Mouse (Mus musculus): ENCODE results near the gene Gm9970.

Gene Gm9970

DNA sequence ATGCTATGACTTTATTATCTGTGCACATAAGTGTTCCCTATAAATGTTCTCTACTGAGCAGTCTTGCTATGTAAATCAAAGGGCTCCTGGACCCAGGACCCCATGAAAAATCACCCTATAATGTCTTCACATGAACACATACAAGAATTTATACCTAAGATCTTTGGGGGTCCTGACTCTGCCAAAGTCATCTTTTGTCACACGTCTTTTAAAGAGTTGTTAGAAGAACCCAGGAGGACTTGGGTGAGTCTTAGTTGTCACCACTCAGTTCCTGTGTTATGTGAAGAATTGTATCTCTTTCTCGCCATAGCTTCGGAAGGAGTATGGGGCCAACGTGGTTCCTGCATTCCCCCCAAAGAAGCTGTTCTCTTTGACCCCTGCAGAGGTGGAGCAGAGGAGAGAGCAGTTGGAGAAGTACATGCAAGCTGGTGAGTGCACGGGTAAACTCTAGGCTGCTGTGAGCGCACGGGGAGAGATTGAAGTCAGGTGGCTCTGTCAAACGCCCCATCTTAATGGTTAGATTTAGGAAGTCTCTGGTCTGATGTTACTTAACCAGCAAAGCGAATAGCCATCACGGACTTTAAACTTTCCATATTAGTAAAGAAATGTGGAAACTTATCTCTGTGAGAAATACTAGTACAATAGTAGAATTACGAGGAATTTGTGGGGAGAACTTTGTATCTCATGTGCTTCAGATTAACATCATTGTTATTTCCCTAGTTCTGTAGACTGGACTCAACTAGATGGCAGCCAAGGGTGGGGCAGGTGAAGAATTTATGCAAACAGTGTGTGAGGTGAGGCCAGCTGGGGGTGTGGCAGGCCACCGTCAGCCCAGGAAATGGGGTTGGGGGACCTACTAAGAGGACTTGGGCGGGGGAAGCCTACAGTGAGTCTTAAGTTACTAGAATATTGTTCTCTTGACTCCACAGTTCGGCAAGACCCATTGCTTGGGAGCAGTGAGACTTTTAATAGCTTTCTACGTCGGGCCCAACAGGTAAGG is 46.2 kb downstream of the Gm9970 start:
- DNase-seq, result peak in 1 of 2 experiments; percentile 16

GRCm38 (mm10) chr5:31193631-31194281 is 47.3 kb downstream of the Gm9970 start:
- no peak for DNase-seq

DNA sequence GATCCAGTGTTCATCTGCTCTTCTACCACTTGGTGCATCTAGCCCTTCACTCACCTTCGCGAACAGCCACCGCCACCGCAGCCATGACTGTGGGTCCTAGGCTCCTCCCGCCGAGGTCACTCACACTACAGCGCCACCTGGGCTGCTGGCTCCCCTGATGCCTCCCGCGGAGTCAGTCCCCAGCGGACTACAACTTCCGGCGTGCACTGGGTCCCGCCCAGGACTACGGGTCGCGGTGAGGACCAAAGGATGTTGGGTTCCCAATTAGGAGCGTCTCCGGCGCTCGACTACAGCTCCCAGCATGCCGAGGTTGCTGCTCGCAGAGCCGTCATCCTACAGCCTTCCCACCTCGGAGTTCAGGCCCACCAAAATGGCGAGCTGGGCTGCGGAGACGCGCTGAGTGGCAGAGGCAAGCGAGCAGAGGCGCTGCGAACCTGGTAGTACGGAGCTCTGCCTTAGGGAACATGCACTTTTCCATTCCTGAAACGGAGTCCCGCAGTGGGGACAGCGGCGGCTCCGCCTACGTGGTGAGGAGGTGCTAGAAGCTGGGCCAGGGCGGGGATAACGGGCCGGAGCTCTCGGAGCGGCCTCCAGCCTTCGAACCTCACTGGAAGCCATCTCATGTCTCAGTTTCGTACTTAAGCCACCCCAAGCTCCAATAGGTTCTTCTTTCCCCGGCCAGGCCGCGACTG is 47.9 kb downstream of the Gm9970 start, which contains the start of the genes Snx17 and Eif2b4:
Gene Snx17, plus strand, starts transcription at position 289 of the 692 bp plus-strand sequence.
Gene Eif2b4, minus strand, starts transcription at position 492 of the 692 bp plus-strand sequence.
- DNase-seq, result peak; percentile 100

DNA sequence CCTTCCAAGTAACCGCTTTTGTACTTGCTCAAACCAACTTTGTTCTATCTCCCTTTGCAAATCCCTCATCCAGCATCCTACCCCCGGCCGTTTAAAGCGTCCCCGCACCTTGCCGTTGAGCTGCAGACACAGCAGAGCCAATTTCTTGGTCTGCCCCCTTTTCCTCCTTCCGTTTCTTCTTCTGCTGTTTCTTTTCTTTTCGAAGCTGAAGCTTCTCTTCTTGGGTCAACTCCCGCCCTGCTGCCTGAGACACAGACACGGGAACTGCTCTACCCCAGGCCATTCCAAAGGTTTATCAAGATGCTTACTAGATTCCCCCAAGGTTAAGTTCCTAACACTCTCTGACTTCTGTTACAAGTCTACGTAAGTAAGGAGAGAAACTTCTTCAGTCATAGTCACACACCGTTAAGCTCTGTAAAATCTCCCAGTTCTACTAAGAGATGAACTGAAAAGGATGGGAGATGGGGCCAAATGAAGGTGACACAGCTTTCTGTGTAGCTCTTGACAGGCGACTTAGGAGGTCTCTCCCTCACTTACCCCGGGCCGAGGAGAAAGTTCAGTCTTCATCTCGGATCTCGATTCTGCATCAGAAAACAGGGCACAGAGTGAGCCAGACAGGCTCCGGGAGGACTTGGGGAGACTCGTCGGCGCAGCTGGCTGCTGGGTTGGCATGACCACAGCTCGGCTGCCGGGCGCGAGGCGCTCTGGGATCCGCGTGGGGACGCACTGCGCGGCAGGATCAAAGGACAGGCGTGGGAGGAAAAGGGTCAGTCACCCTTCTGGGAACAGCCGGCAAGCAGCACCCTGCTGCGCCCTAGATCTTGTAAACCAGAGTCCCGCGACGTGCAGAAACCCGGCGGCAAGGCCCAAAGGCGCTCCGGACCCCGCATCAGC is 48.7 kb downstream of the Gm9970 start:
- DNase-seq, result no peak
